Mouse (Mus musculus) heart, adult 2 months (tissue): Measurements from ENCODE around the gene Gm20708. TPM values are rescaled to one million over a fixed set of nuclear protein-coding genes. Genes with fewer than 3 reads are reported as not detected.

Experiments
- DNase-seq, 2 experiments: peaks; one replicate each; pipeline ENCODE4 v3.0.0; 2021
- H3K27ac ChIP-seq: fragments of 200-600 bp; 2 replicates; pipeline ENCODE4 v1.8.1; 2022
- H3K27me3 ChIP-seq: fragments of 200-500 bp; 2 replicates; pipeline ENCODE4 v1.6.1; 2012; ENCODE audit warnings: mild to moderate bottlenecking, low read length, inconsistent platforms, mixed read lengths; ENCODE audit not compliant: control insufficient read depth, insufficient read depth
- H3K36me3 ChIP-seq: fragments of 200-500 bp; 2 replicates; pipeline ENCODE4 v1.6.1; 2012; ENCODE audit warnings: low read length, inconsistent platforms; ENCODE audit not compliant: control insufficient read depth, insufficient read depth
- H3K4me1 ChIP-seq: fragments of 200-500 bp; 2 replicates; pipeline ENCODE4 v1.6.1; 2011; ENCODE audit warnings: low read length; ENCODE audit not compliant: control insufficient read depth, insufficient read depth
- H3K4me3 ChIP-seq: fragments of 200-600 bp; 2 replicates; pipeline ENCODE4 v1.8.1; 2022
- H3K79me2 ChIP-seq: fragments of 200-500 bp; replicated peaks from 2 replicates; pipeline ENCODE4 v1.6.1; 2012; ENCODE audit warnings: mild to moderate bottlenecking, inconsistent platforms, low read length, moderate library complexity, mixed read lengths; ENCODE audit not compliant: control insufficient read depth, insufficient read depth
- H3K9ac ChIP-seq: fragments of 200-500 bp; 2 replicates; pipeline ENCODE4 v1.6.1; 2012; ENCODE audit warnings: low read depth, mild to moderate bottlenecking, control low read depth, inconsistent platforms, low read length, mixed read lengths
- CTCF ChIP-seq: fragments of 200-600 bp; IDR thresholded peaks from 2 replicates; pipeline ENCODE4 v1.8.1; 2022; ENCODE audit warnings: antibody characterized with exemption, mild to moderate bottlenecking, moderate library complexity
- EP300 ChIP-seq: fragments of 200-500 bp; IDR thresholded peaks from 2 replicates; pipeline ENCODE4 v1.6.1; 2011; ENCODE audit warnings: low read depth, low read length, control low read depth; ENCODE audit not compliant: insufficient read depth
- POLR2A ChIP-seq: fragments of 200-500 bp; IDR thresholded peaks from 2 replicates; pipeline ENCODE4 v1.6.1; 2011; ENCODE audit warnings: mild to moderate bottlenecking, low read depth, low read length, control low read depth; ENCODE audit not compliant: insufficient read depth
- WGBS: fragments of 180-500 bp; shearing (Covaris S2); methylation state at CpG from one replicate; pipeline ENCODE4 v1.1.7; 2018; 5-methylcytosine and 5-hydroxymethylcytosine counted together
- intact Hi-C: fragments of 180-260 bp; cut with DNase I; formaldehyde crosslinking; loops from one replicate; pipeline ENCODE4 v1.15.1; 2025
- polyA plus RNA-seq: library from polyadenylated mRNA; depleted of rRNA; stranded (reverse); fragments of >200 nt; gene quantifications from 2 replicates; pipeline ENCODE4 v1.2.3, GENCODE M21; 2012
- total RNA-seq, 2 experiments: library from RNA; stranded (reverse); gene quantifications; 2 replicates each; pipeline ENCODE4 v1.2.3; 2021

Gm20708 gene
- total and polyA plus RNA-seq, 3 experiments, result 0.44 to 0.57 (median 0.48) TPM

DNA sequence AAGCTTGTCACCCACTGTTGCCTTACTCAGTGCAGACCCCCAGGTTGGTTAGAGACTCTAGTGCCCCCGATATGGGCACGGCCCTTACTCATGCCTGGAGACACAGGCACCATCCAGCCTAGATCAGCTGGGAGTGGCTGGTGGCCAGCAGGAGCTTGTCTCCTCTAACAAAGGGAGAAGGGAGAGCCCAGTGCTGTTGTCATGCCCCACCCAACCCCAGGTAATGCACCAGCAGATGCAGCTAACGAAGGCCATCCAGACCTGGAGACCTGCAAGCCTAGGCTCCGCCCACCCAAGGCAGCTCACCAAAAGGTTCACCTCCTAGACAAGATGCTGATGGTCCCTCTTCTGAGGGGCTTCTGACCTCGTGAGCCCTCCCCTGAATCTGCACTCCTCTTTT lies 44.1 kb upstream of the Gm20708 start:
- Histone ChIP-seq H3K4me3 (no peak overlapping the region), H3K79me2 (no peaks in the 10 kb centered on the region), H3K27ac (no peak overlapping the region), H3K27me3 (no peaks in the 10 kb centered on the region), H3K36me3 (no peaks in the 10 kb centered on the region), H3K4me1 (no peaks in the 10 kb centered on the region), H3K9ac (no peak overlapping the region)
- WGBS, result 87% methylated on average over 5 of the region's 5 CpGs
- no peak for DNase-seq
- no peak for TF ChIP-seq CTCF
- no peak for TF ChIP-seq EP300
- TF ChIP-seq POLR2A, result no peak
- intact Hi-C loops, result no loop called here

DNA sequence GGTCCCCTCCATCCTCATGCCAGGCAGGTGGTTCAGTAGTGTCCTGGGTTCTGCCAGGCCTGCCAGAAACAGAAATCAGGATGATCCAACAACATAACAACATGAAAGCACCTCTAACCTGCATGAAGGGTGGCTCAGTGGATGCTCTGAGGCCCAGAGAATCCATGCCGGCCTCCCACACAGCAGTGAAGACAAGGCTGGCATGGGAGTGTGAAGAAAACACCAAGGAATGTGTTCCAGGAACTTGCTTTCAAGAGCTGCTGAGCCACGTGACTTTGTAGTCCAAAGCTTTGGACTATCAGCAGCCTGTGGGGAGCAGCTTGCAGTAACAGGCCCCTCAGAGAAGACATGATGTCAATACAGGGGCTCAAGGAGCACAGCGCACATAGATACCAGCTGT lies 43.2 kb upstream of the Gm20708 start:
- WGBS, result 75% methylated on average over 3 of the region's 3 CpGs
- Histone ChIP-seq H3K79me2 (no peaks in the 10 kb centered on the region), H3K4me1 (no peaks in the 10 kb centered on the region), H3K4me3 (no peak overlapping the region), H3K27me3 (no peaks in the 10 kb centered on the region), H3K27ac (no peak overlapping the region), H3K9ac (no peak overlapping the region), H3K36me3 (no peaks in the 10 kb centered on the region)
- DNase-seq, result no peak
- TF ChIP-seq EP300 (no peak), POLR2A (no peak), CTCF (no peak)
- intact Hi-C loops, result no loop called here

DNA sequence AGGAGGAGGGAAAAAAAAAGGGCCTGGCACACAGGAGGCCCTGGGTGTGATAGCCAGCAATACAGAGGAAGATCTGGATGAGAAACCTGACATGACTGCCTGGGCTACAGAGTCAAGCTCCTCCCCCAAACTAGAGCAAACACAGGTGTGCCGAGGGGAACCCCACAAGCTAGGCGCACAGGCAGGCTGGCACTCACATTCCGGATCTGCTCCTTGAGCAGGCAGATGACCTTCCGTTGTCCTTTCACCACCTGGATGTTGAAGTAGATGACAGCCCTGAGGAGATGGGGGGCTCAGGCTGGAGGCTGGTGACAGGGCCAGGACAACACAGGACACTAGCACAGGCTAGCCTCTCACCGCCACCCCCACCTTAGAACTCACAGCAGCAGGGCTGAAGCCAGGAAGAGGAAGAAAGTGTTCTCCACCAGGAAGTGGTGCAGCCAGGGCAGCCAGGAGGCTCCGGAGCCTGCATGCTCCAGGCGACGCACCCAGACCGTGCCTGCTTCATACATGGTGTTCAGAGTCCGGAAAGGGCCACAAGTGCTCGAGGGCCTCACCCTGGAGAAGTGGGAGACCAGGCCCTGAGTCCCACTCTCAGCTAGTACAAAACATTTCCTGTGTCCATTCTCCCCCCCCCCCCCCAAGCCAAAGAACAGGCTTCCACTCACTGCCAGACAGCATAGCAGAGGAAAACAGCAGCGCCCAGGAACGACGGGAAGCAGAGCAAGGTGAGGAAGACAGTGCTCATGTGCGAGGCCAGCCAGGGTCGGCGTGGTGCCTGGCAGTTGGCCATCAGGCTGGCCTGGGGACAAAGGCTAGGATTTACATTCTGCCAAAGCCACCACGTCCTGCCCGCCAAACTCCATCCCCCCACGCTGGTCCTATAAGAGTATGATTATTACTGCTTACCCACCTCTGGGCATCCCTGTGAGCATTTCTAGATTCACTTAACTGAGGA lies 40.5 kb upstream of the Gm20708 start:
- intact Hi-C loops, result no loop called here
- H3K4me3 ChIP-seq, result no peak overlapping the region
- DNase-seq, result no peak
- WGBS, result 57% methylated on average over 20 of the region's 20 CpGs
- H3K27ac ChIP-seq, result no peak overlapping the region
- no peak for TF ChIP-seq EP300
- TF ChIP-seq CTCF, result no peak
- no peak for TF ChIP-seq POLR2A
- H3K79me2 ChIP-seq, result no peaks in the 10 kb centered on the region
- H3K27me3 ChIP-seq, result no peaks in the 10 kb centered on the region
- no peaks in the 10 kb centered on the region for H3K36me3 ChIP-seq
- H3K9ac ChIP-seq, result no peak overlapping the region
- H3K4me1 ChIP-seq, result no peaks in the 10 kb centered on the region

DNA sequence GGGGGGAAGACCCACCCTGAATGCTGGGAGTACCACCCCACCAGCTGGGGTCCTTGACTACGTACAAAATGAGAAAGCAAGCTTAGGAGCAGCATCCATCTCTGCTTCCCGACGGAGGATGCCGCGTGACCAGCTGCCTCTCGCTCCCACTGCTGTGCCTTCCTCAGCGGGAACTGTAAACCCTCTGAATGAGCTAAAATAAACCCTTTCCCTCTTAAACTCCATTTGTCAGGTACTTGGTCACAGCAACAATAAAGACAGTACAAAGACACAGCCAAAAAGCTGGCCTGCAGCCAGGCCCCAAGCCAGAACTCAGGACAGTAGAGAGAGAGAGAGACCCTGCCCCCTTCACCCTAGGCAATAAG lies 39.8 kb upstream of the Gm20708 start:
- 90% methylated on average over 7 of the region's 7 CpGs for WGBS
- Histone ChIP-seq H3K27ac (no peak overlapping the region), H3K9ac (no peak overlapping the region), H3K36me3 (no peaks in the 10 kb centered on the region), H3K79me2 (no peaks in the 10 kb centered on the region), H3K4me1 (no peaks in the 10 kb centered on the region), H3K4me3 (no peak overlapping the region), H3K27me3 (no peaks in the 10 kb centered on the region)
- intact Hi-C loops, result no loop called here
- TF ChIP-seq POLR2A, result no peak
- TF ChIP-seq EP300, result no peak
- TF ChIP-seq CTCF, result no peak
- DNase-seq, result no peak

DNA sequence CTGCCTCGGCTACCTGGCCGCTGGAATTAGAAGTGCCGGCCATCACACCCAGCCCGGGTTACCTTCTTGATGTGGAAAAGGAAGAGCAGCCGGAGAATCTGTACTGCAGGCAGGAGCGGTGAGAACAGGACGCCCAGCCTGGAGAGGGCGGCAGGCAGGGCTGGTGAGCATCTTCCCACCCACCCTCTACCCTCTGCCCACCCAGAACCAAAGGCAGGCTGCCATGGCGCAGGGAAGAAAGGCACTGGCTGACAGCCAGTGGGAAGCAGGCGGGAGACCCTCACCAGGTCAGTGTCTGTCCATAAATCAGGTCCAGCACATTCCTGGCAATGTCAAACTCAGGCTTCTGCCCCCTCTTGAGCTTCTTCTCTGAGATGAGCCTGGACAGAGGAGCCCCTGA lies 39.1 kb upstream of the Gm20708 start:
- DNase-seq, result no peak
- Histone ChIP-seq H3K79me2 (no peaks in the 10 kb centered on the region), H3K27me3 (no peaks in the 10 kb centered on the region), H3K4me3 (no peak overlapping the region), H3K36me3 (no peaks in the 10 kb centered on the region), H3K27ac (no peak overlapping the region), H3K9ac (no peak overlapping the region), H3K4me1 (no peaks in the 10 kb centered on the region)
- intact Hi-C loops, result no loop called here
- TF ChIP-seq POLR2A, result no peak
- no peak for TF ChIP-seq EP300
- TF ChIP-seq CTCF, result no peak
- WGBS, result 92% methylated on average over 10 of the region's 10 CpGs

DNA sequence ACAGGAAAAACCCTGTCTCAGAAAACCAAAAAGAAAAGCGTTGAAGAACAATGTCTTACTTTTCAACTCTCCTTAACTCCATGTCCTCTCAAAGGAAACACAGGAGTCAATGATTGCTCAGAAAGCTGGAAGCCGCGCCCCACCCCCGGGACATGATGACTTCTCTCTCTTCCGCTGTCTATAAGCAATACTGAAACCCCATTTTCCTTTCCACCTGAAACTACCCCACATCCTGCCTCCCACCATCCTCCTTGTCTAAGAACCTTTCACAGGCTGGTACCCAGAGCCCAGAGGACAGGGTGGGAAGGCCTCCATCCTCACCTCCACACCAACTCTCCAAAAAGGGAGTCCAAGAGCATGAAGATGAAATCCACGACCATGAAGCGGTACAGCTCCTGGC lies 37.1 kb upstream of the Gm20708 start:
- no peak for TF ChIP-seq CTCF
- TF ChIP-seq POLR2A, result no peak
- no peak for TF ChIP-seq EP300
- DNase-seq, result no peak
- Histone ChIP-seq H3K4me3 (no peak overlapping the region), H3K79me2 (no peaks in the 10 kb centered on the region), H3K9ac (no peak overlapping the region), H3K27me3 (no peaks in the 10 kb centered on the region), H3K27ac (no peak overlapping the region), H3K4me1 (no peaks in the 10 kb centered on the region), H3K36me3 (no peaks in the 10 kb centered on the region)
- intact Hi-C loops, result no loop called here
- 82% methylated on average over 7 of the region's 7 CpGs for WGBS
